Mouse (Mus musculus): ENCODE results near the gene Nova2. TPM values are rescaled to one million over a fixed set of nuclear protein-coding genes. Genes with fewer than 3 reads are reported as not detected.

Gene Nova2
- polyA plus RNA-seq, 1 experiment from 2014 or later, result 1.2 TPM

GRCm38 (mm10) chr7:19007026-19007977 is 81.6 kb downstream of the Nova2 start:
- Histone ChIP-seq H3K4me1 (ENCODE audit: insufficient read depth) (peaks cover 18% of the 10 kb centered on the region), H3K27ac (ENCODE audit: low read depth) (peak overlapping the region; percentile 68), H3K9ac (no peak overlapping the region; the same call in 1 of the 2 replicates), H3K4me2 (peak overlapping the region; percentile 42), H3K4me3 (ENCODE audit: low read depth, low read length) (no peak overlapping the region), H3K36me3 (ENCODE audit: insufficient read depth) (peaks cover 22% of the 10 kb centered on the region), H3K9me3 (ENCODE audit: low read depth, low read length) (no peaks in the 10 kb centered on the region), H3K27me3 (ENCODE audit: insufficient read depth, low read length) (no peaks in the 10 kb centered on the region)
- no peak for DNase-seq
- 52% methylated on average over 13 of the region's 13 CpGs for WGBS
- no peak; the same call in 1 of the 2 replicates for ATAC-seq (ENCODE audit: insufficient read depth)
- TF ChIP-seq CTCF (IDR thresholded peaks at IDR 0.05; ENCODE audit: low read depth), result no peak

- Histone ChIP-seq H3K9ac (no peak overlapping the region), H3K4me3 (ENCODE audit: low read depth, low read length) (no peak overlapping the region), H3K4me2 (no peak overlapping the region), H3K27me3 (ENCODE audit: insufficient read depth, low read length) (no peaks in the 10 kb centered on the region), H3K27ac (ENCODE audit: low read depth) (no peak overlapping the region), H3K36me3 (ENCODE audit: insufficient read depth) (peaks cover 15% of the 10 kb centered on the region), H3K9me3 (ENCODE audit: low read depth, low read length) (no peaks in the 10 kb centered on the region), H3K4me1 (ENCODE audit: insufficient read depth) (peaks cover 13% of the 10 kb centered on the region)
- ATAC-seq (ENCODE audit: insufficient read depth), result no peak
- 70% methylated on average over 7 of the region's 7 CpGs for WGBS
- no peak for TF ChIP-seq CTCF (IDR thresholded peaks at IDR 0.05; ENCODE audit: low read depth)
- no peak for DNase-seq
These were observed 84.9 kb downstream of the Nova2 start for GRCm38 (mm10) chr7:19010581-19010980.

GRCm38 (mm10) chr7:19012025-19012621 is 86.4 kb downstream of the Nova2 start:
- 1% methylated on average over 29 of the region's 31 CpGs for WGBS
- peak; percentile 33 for ATAC-seq (ENCODE audit: insufficient read depth)
- Histone ChIP-seq H3K27ac (ENCODE audit: low read depth) (peak overlapping the region; percentile 81), H3K36me3 (ENCODE audit: insufficient read depth) (peaks cover 2% of the 10 kb centered on the region; the same call in 1 of the 2 replicates), H3K4me3 (ENCODE audit: low read depth, low read length) (peak overlapping the region; percentile 35), H3K9me3 (ENCODE audit: low read depth, low read length) (no peaks in the 10 kb centered on the region), H3K27me3 (ENCODE audit: insufficient read depth, low read length) (no peaks in the 10 kb centered on the region), H3K4me2 (peak overlapping the region; percentile 76), H3K9ac (peak overlapping the region; percentile 65), H3K4me1 (ENCODE audit: insufficient read depth) (peaks cover 6% of the 10 kb centered on the region)
- DNase-seq, result peak; percentile 47
- TF ChIP-seq CTCF (IDR thresholded peaks at IDR 0.05; ENCODE audit: low read depth), result no peak

- no peak overlapping the region for H3K4me3 ChIP-seq (ENCODE audit: low read depth, low read length)
- no peak overlapping the region; the same call in 1 of the 2 replicates for H3K27ac ChIP-seq (ENCODE audit: low read depth)
- H3K4me2 ChIP-seq, result no peak overlapping the region
- ATAC-seq (ENCODE audit: insufficient read depth), result no peak
- no peaks in the 10 kb centered on the region for H3K9me3 ChIP-seq (ENCODE audit: low read depth, low read length)
- H3K4me1 ChIP-seq (ENCODE audit: insufficient read depth), result peaks cover 6% of the 10 kb centered on the region
- no peaks in the 10 kb centered on the region for H3K27me3 ChIP-seq (ENCODE audit: insufficient read depth, low read length)
- no peaks in the 10 kb centered on the region for H3K36me3 ChIP-seq (ENCODE audit: insufficient read depth)
- no peak for TF ChIP-seq CTCF (IDR thresholded peaks at IDR 0.05; ENCODE audit: low read depth)
- H3K9ac ChIP-seq, result no peak overlapping the region
- no peak for DNase-seq
- whole genome bisulfite sequencing, result 33% methylated on average over 2 of the region's 2 CpGs
These were observed 87.2 kb downstream of the Nova2 start for GRCm38 (mm10) chr7:19012882-19013281.

- Histone ChIP-seq H3K36me3 (ENCODE audit: insufficient read depth) (no peaks in the 10 kb centered on the region), H3K4me1 (ENCODE audit: insufficient read depth) (peaks cover 6% of the 10 kb centered on the region), H3K27ac (ENCODE audit: low read depth) (no peak overlapping the region), H3K9me3 (ENCODE audit: low read depth, low read length) (no peaks in the 10 kb centered on the region), H3K27me3 (ENCODE audit: insufficient read depth, low read length) (no peaks in the 10 kb centered on the region), H3K4me2 (no peak overlapping the region), H3K9ac (no peak overlapping the region), H3K4me3 (ENCODE audit: low read depth, low read length) (no peak overlapping the region)
- 63% methylated on average over 15 of the region's 15 CpGs for WGBS
- DNase-seq (no peak), ATAC-seq (ENCODE audit: insufficient read depth) (no peak)
- TF ChIP-seq CTCF (IDR thresholded peaks at IDR 0.05; ENCODE audit: low read depth), result no peak
These were observed 88.8 kb downstream of the Nova2 start for GRCm38 (mm10) chr7:19014452-19014851.

Other genes starting within 250 kb of the Nova2 start
- not detected in 2 replicates for gene Psg20, start 239.7 kb upstream of the Nova2 start, polyA plus RNA-seq (2014; fragmentation: Nextera tagmentation; extraction: Ambion mirVana)
- not detected in 2 replicates for gene Psg22, start 207.8 kb upstream of the Nova2 start, polyA plus RNA-seq (2014; fragmentation: Nextera tagmentation; extraction: Ambion mirVana)
- gene Psg19, start 127.4 kb upstream of the Nova2 start, polyA plus RNA-seq (2014; fragmentation: Nextera tagmentation; extraction: Ambion mirVana), result not detected in 2 replicates
- 0.08 TPM in 1 of 2 replicates, not detected in the other for gene Psg17, start 104.3 kb upstream of the Nova2 start, polyA plus RNA-seq (2014; fragmentation: Nextera tagmentation; extraction: Ambion mirVana)
- 0.81 and 0.92 TPM in 2 replicates for gene Mill2, start 85.9 kb upstream of the Nova2 start, polyA plus RNA-seq (2014; fragmentation: Nextera tagmentation; extraction: Ambion mirVana)
- gene Pglyrp1, start 54.6 kb upstream of the Nova2 start, polyA plus RNA-seq (2014; fragmentation: Nextera tagmentation; extraction: Ambion mirVana), result 2.5 and 2.6 TPM in 2 replicates
- 20.4 and 24.7 TPM in 2 replicates for gene Ccdc61, start 15.5 kb upstream of the Nova2 start, polyA plus RNA-seq (2014; fragmentation: Nextera tagmentation; extraction: Ambion mirVana)
- gene Nanos2, start 61.5 kb downstream of the Nova2 start, polyA plus RNA-seq (2014; fragmentation: Nextera tagmentation; extraction: Ambion mirVana), result not detected in 2 replicates
- 3.7 and 4.8 TPM in 2 replicates for gene Mypop, start 65.4 kb downstream of the Nova2 start, polyA plus RNA-seq (2014; fragmentation: Nextera tagmentation; extraction: Ambion mirVana)
- gene Irf2bp1, start 78.2 kb downstream of the Nova2 start, polyA plus RNA-seq (2014; fragmentation: Nextera tagmentation; extraction: Ambion mirVana), result 27.3 and 35.0 TPM in 2 replicates
- gene Foxa3, start 97.7 kb downstream of the Nova2 start, polyA plus RNA-seq (2014; fragmentation: Nextera tagmentation; extraction: Ambion mirVana), result 2.2 and 2.3 TPM in 2 replicates
- 22.9 and 26.8 TPM in 2 replicates for gene Sympk, start 98.5 kb downstream of the Nova2 start, polyA plus RNA-seq (2014; fragmentation: Nextera tagmentation; extraction: Ambion mirVana)
- gene Rsph6a, start 128.8 kb downstream of the Nova2 start, polyA plus RNA-seq (2014; fragmentation: Nextera tagmentation; extraction: Ambion mirVana), result not detected in 2 replicates
- 18.5 and 19.2 TPM in 2 replicates for gene Dmwd, start 150.3 kb downstream of the Nova2 start, polyA plus RNA-seq (2014; fragmentation: Nextera tagmentation; extraction: Ambion mirVana)
- 20.9 and 23.0 TPM in 2 replicates for gene Dmpk, start 158.0 kb downstream of the Nova2 start, polyA plus RNA-seq (2014; fragmentation: Nextera tagmentation; extraction: Ambion mirVana)
- 11.6 and 12.7 TPM in 2 replicates for gene Six5, start 168.7 kb downstream of the Nova2 start, polyA plus RNA-seq (2014; fragmentation: Nextera tagmentation; extraction: Ambion mirVana)
- gene Gm4969, start 192.5 kb downstream of the Nova2 start, polyA plus RNA-seq (2014; fragmentation: Nextera tagmentation; extraction: Ambion mirVana), result 3.0 and 4.0 TPM in 2 replicates
- gene Fbxo46, start 194.0 kb downstream of the Nova2 start, polyA plus RNA-seq (2014; fragmentation: Nextera tagmentation; extraction: Ambion mirVana), result 9.7 and 11.6 TPM in 2 replicates
- gene Qpctl, start 223.4 kb downstream of the Nova2 start, polyA plus RNA-seq (2014; fragmentation: Nextera tagmentation; extraction: Ambion mirVana), result 12.5 and 13.1 TPM in 2 replicates
- gene Snrpd2, start 223.8 kb downstream of the Nova2 start, polyA plus RNA-seq (2014; fragmentation: Nextera tagmentation; extraction: Ambion mirVana), result 158 and 161 TPM in 2 replicates
- 0.26 and 0.85 TPM in 2 replicates for gene Gipr, start 240.2 kb downstream of the Nova2 start, polyA plus RNA-seq (2014; fragmentation: Nextera tagmentation; extraction: Ambion mirVana)